Mouse (Mus musculus) forelimb bud, embryonic 11.5 days (tissue): Measurements from ENCODE around the gene Rab7.
A peak's percentile ranks its signal among the peaks of the same experiment; 100 is the strongest.

Source experiments
- DNase-seq: peaks from one replicate; pipeline ENCODE4 v3.0.0-alpha.2; 2012; ENCODE audit warnings: low read depth, low spot score

Gene Rab7

DNA sequence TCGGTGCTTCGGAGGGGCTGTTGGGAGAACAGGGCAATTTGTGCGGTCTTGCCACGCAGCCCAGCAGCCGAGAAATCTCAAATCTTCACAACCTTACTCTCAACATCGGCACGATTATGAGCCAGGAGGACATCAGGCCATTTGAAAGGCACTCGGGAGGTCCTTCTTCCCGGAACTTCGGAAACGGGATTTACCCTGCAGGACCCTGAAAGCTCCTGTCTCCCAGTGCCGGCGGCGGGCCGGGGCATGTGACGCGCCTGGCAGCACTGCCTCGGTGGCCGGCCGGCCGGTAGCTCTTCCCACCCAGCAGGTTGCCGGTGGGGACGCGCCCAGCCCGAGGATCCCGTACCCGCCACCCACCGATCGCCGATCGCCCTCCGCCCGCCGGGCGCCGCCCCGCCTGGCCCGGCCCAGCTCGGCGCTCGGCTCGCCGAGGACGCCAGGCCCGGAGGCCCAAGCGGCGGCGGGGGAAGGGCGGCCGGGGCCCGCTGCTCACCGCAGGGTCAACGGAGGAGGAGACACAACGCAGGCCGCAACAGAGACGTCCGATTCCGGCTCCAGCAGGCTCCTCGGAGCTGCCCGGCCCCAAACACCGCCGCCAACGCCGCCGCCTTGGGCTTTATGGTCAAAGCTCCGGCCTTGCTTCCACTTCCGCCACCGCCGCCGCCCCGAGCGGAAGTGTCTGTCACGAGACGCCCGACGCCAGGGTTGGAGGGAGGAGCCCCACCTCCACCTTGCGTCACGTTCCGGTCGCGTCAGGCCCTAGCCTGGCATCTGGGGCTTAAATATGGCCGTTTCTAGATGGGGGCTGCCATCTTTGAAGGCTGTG is at the start of gene Rab7:
Gene Rab7 (minus strand): TSS at position 694 of the 829 bp plus-strand sequence.
- peak; percentile 94 for DNase-seq

GRCm38 (mm10) chr6:88088971-88089370 is 43.9 kb upstream of the Rab7 start:
- DNase-seq, result no peak

- DNase-seq, result peak; percentile 91
These were observed 39.4 kb upstream of the Rab7 start, which contains the start of gene Rpn1 for GRCm38 (mm10) chr6:88084278-88085151. Gene Rpn1 (plus strand): TSS chr6:88084482.

- no peak for DNase-seq
These were observed 38.6 kb upstream of the Rab7 start for GRCm38 (mm10) chr6:88083672-88084071.

DNA sequence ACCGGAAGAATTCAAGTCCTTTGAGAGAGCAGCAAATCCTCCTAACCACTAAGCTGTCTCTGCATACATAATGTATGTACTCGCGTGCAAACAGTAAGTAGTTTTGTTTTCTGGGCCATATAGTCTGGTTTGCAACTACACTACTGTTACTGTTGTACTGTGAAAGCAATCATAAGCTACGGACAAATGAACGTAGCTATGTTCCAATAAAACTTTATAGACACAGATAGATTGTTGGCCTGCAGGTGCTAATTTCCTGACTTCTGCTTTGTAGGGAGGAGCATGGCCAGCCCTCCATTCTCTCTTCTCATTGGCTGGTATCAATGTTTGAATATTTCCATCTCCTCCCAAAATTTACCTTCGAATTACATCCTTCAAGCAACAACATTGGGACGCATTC is 38.0 kb upstream of the Rab7 start:
- no peak for DNase-seq

DNA sequence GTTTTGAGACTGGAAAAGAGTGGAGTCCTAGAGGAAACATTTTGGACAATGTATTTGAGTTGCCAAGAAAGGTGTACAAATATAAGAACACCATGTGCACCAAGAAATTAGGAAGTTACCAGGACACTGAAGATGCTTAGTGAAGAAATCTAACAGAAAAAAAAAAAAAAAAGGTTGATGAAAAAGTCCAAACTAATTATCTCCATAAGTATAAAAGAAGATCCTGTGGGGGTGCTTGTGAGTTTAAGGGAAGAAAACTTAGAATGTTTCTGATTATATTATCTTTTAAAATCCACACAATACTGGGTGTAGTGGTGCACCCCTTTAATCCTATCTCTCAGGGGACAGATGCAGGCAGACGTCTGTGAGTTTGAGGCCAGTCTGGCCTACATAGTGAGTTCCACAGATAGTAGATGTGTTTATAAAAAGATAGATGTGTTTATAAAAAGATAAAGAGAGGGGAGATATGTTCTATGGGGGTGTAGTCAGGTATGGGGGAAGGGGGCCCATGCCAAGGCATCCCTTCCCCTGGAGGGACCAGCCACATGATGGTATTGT is 31.0 kb upstream of the Rab7 start:
- no peak for DNase-seq

GRCm38 (mm10) chr6:88074752-88075554 is 29.9 kb upstream of the Rab7 start:
- peak; percentile 98 for DNase-seq

GRCm38 (mm10) chr6:88071216-88071615 is 26.1 kb upstream of the Rab7 start:
- DNase-seq, result no peak

DNA sequence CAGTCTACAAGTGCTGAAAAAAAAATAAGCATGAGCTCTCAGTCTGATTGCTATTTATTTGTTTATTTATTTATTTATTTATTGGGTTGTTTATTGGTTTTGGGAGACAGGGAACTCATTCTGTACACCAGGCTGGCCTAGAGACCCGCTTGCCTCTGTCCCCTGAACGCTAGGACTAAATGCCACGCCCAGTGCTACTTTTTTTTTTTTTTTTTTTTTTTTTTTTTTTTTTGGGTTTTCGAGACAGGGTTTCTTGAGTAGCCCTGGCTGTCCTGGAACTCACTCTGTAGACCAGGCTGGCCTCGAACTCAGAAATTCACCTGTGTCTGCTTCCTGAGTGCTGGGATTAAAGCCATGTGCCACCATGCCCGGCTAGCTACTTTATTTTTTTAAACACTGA is 25.4 kb upstream of the Rab7 start:
- no peak for DNase-seq

- no peak for DNase-seq
These were observed 23.7 kb upstream of the Rab7 start for GRCm38 (mm10) chr6:88068739-88069138.

DNA sequence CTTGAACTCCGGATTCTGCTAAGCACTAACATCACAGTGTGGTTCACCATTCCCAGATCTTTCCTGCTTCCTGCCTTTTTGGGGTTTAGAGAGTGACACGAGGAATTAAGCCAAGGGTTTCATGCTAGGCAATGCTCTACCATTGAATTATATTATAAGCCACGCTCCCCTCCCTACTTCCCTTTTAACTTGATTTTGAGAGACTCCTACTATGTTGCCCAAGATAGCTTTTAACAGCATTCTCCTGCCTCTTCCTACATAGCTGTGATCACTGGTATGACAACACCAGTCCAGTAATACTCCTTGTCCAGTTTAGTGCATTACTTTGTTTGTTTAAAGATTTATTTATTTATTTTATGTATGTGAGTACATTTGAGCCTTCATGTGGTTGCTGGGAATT is 22.7 kb upstream of the Rab7 start:
- no peak for DNase-seq

DNA sequence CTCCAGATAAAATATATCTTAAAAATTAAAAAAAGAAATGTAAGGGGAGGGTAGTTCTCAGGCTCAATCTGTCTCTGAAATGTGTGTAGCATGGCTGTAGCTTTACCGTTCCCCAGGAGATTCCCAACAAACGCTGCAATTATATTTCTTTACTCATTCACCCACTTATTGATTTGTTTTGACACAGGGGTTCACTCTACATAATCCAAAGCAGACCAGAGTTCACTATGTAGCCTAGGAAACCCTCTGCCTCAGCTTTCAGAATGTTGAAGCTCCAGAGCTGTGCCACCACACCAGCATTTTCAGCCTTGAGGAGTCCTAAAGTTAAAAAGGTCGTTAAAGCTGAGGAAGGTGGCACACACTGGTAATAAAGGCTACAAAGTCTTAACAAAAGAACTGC is 20.9 kb upstream of the Rab7 start:
- no peak for DNase-seq

DNA sequence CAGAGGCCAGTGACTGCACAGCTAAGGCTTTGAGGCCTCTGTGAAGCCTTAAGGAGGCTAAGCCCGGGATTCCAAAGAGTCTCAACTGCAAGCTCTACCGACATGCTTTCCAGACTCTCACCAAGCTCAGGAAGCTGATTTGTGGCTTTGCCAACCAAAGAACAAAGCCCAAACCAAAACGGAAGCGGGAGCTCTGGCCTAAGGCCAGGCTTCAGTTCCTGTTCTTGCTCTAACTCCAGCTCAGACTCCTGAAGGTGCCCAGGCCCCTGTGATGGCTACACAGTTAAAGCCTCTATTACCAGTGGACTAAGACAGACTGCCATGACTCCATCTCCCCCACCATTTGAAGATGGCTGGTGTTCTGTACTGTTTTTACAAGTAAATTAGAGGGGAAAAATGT is 20.0 kb upstream of the Rab7 start:
- no peak for DNase-seq

- DNase-seq, result no peak
These were observed 19.1 kb upstream of the Rab7 start for GRCm38 (mm10) chr6:88064072-88064642.

DNA sequence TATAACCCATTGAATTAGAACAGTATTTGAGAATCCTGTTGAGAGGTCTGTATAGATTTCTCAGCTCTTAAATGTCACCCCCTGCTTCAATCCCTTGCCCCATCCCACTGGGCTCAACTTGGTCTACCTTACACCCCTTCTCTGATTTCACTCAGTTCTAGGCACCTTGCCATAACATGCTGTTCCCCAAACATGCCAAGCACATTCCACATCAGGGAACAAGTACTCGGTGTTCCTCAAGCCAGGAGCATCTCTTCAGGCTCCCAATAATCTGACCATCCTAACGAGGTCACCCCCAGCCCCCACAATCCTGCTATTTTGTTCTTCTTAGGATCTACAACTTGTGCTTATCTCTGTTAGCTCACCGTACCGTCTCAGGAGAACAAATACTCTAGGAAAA is 17.3 kb upstream of the Rab7 start:
- DNase-seq, result no peak

- DNase-seq, result no peak
These were observed 16.3 kb upstream of the Rab7 start for GRCm38 (mm10) chr6:88061406-88061805.

DNA sequence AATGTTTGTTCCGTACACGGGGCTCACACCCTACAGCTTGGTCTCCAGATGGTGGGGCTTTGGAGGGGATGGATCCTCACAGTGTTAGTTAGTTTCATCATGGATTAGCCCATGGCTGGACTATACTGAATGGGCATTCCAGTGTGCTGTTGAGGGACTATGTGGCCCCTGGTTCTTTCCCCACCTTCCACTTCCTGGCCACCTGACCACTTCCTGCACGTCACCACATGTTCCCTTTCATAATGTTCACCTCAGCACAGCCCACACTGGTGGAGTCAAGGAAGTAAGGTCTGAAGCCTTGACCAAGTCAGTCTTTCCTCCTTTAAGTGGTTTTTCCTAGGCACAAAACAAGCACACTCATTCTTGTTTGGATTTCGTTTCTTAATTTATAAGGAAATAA is 15.5 kb upstream of the Rab7 start:
- DNase-seq, result no peak

DNA sequence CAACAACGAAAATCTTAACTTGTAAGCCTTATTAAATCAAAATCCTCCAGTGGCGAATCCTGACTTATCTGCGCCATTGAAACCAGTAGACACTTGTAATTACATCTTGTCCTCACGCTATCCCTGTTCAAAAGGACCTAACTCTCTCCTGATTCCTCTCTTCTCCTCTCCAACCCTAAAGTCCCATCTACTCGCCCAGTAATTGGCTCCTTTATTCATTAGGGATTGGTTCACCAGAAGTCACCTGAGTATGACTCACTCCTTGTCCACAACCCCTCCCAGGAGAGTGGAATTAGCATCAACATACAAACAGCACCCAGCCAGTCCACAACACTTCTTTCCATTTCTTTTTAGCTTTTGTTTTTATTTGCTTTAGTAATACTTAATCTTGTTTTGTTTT is 14.8 kb upstream of the Rab7 start:
- DNase-seq, result no peak

DNA sequence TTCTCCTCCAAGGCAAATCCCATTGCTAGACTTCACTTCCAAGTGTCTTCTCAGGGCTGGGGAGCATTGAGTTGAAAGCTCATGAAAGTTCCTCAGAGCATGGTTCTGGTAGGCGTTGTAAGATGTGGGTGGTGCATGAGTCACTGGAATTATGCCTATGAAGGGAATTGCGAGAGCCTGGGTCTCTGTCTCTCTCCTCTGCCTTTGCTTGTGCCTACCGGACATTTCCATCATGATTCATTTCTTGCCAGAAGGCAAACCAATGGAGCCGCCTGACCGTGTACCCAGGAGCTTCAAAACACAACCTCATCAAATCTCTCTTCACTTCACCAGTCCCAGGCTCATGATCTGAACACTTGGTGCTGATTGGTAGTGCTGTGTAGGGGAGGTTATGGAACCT is 11.8 kb upstream of the Rab7 start:
- DNase-seq, result no peak

DNA sequence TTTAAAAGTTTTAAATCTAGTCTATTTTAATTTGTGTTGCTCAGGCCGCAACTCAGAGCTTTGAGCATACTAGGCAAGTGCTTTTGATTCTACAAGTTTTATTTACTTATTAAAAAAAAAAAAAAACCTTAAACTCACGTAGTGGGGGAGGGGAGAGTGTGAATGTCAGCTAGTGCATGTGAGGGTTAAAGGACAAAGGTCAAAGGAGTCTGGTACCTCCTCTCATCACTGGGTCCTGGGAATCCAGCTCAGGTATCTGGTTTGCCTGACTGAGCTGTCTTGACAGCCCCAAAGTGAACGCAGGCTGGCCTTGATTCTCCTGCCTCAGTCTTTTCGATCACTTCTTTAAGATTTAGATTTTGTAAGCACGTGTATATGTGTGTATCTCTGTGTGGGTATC is 10.6 kb upstream of the Rab7 start:
- DNase-seq, result no peak
